Mouse (Mus musculus): Measurements from ENCODE around the gene Ncl.

- TF ChIP-seq TAL1 (IDR thresholded peaks at IDR 0.05; ENCODE audit: low read length) (no peak), GATA1 (IDR thresholded peaks at IDR 0.05; ENCODE audit: low read length) (no peak)
These were observed 5.0 kb downstream of the Ncl start for GRCm38 (mm10) chr1:86354186-86354585.

Measured in erythroblast, embryonic 14.5 days (primary cell).